In the genomic region with DNA sequence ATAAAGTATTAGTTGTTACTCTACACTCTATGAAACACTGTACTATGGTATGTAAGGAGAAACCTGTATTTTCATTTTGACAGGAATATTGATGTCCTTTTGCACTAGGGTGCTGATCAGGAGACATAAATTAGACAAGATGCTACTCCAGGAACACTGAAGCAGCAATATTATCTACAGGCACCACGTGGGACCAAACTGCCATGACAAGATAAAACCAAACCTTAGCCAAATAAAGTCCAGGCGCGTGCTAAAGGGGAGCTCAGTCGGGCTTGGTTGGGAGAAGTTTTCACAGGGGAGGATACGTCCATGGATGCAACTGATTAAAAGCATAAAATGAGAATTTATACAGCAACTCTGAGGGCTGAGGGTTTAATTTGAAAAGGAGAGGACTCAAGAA, we compare ENCODE assay signal across 21 mouse cellular contexts.
"Had no signal": no experiment of that assay in that cellular context is flagged by ENCODE, and none has a peak within 500 bp of the region (broad histone marks: within the 10 kb centered on the region; RNA-seq: fewer than 3 reads in every experiment).

No protein-coding gene starts in this region.

- H3K4me1 ChIP-seq: intestine, embryonic 15.5 days; kidney, embryonic 15.5 days; limb, embryonic 10.5 days; limb, embryonic 13.5 days; megakaryocyte, embryonic 14.5 days; midbrain, embryonic 10.5 days; midbrain, embryonic 15.5 days had no signal

- H3K27ac ChIP-seq: intestine, embryonic 15.5 days; kidney, embryonic 15.5 days; limb, embryonic 10.5 days; limb, embryonic 13.5 days; lung, embryonic 15.5 days; midbrain, embryonic 10.5 days; midbrain, embryonic 15.5 days; neural tube, embryonic 13.5 days had no signal

- H3K27me3 ChIP-seq: intestine, embryonic 15.5 days; kidney, embryonic 15.5 days; limb, embryonic 13.5 days; lung, embryonic 15.5 days; megakaryocyte, embryonic 14.5 days; midbrain, embryonic 15.5 days; neural tube, embryonic 13.5 days had no signal

- DNase-seq: kidney, adult 11 months; kidney, adult 8-10 months; kidney, postnatal 10 days; kidney, postnatal 36 days; layer of hippocampus, adult 9-11 months; lung, adult 18-20 months; lung, postnatal 10 days; lung, postnatal 36 days; right cerebral cortex, adult 18-20 months; right cerebral cortex, postnatal 14 days; right cerebral cortex, postnatal 4 days; thymus, postnatal 36 days had no signal

- H3K4me2 ChIP-seq: intestine, embryonic 15.5 days; kidney, embryonic 15.5 days; limb, embryonic 13.5 days; lung, embryonic 15.5 days; midbrain, embryonic 15.5 days; neural tube, embryonic 13.5 days had no signal

- H3K9me3 ChIP-seq: intestine, embryonic 15.5 days; kidney, embryonic 15.5 days; limb, embryonic 10.5 days; limb, embryonic 13.5 days; lung, embryonic 15.5 days; midbrain, embryonic 10.5 days; midbrain, embryonic 15.5 days; neural tube, embryonic 13.5 days had no signal

- H3K36me3 ChIP-seq: intestine, embryonic 15.5 days; kidney, embryonic 15.5 days; limb, embryonic 10.5 days; limb, embryonic 13.5 days; lung, embryonic 15.5 days; midbrain, embryonic 10.5 days; midbrain, embryonic 15.5 days; neural tube, embryonic 13.5 days had no signal

- H3K4me3 ChIP-seq: intestine, embryonic 15.5 days; kidney, embryonic 15.5 days; limb, embryonic 10.5 days; limb, embryonic 13.5 days; lung, embryonic 15.5 days; megakaryocyte, embryonic 14.5 days; midbrain, embryonic 10.5 days; midbrain, embryonic 15.5 days; neural tube, embryonic 13.5 days had no signal

- ATAC-seq: intestine, embryonic 15.5 days; midbrain, embryonic 15.5 days had no signal

- H3K9ac ChIP-seq: intestine, embryonic 15.5 days; kidney, embryonic 15.5 days; limb, embryonic 13.5 days; lung, embryonic 15.5 days; midbrain, embryonic 15.5 days; neural tube, embryonic 13.5 days had no signal
